Comparison of ENCODE assay signal across 15 mouse cellular contexts in the genomic region with DNA sequence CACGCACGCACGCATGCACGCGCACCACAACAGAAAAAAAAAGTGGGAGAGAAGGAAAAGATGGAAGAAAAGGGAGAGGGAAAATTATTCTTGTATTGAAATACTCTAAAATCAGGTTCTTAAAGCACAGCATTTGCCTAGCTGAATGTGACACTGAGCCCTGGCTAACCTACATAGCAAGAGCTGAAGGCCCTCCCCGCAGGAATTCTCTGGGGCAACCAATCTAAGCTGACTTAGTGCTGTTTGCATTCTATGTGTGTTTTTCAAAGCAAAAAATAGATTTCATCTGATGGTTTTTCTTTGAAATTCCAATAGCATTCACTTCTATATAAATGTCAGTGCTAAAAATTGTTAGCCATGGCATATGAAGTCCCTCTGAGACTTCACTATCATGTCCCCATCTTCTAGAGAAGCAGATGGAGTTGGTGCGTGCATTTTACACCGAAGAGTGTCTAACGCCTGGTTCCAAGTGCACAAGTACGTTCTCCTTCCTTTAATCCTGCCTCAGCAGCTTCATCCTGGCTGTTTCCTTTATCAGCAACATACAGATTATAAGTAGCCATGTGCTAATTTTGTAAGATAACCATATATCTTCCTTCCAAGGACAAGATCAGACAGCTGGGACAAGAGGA.
"Had no signal": no experiment of that assay in that cellular context is flagged by ENCODE, and none has a peak within 500 bp of the region (broad histone marks: within the 10 kb centered on the region; RNA-seq: fewer than 3 reads in every experiment).

No protein-coding gene starts in this region.

- H3K36me3 ChIP-seq: neural tube, embryonic 15.5 days; stomach, embryonic 15.5 days had no signal

- DNase-seq: retina, postnatal 1 day; right cerebral cortex, adult 18-20 months; right cerebral cortex, postnatal 14 days; right cerebral cortex, postnatal 25 days; right cerebral cortex, postnatal 4 days; spleen, adult 18-20 months; thymus, adult 18-20 months; thymus, adult 2 months; thymus, postnatal 14 days; thymus, postnatal 25 days; thymus, postnatal 36 days; thymus, postnatal 4 days had no signal

- H3K4me1 ChIP-seq: neural tube, embryonic 15.5 days; stomach, embryonic 15.5 days had no signal

- H3K27ac ChIP-seq: neural tube, embryonic 15.5 days; stomach, embryonic 15.5 days; stomach, postnatal 0 days had no signal

- H3K4me3 ChIP-seq: neural tube, embryonic 15.5 days; stomach, embryonic 15.5 days had no signal

- H3K9me3 ChIP-seq: neural tube, embryonic 15.5 days; stomach, embryonic 15.5 days had no signal

- H3K9ac ChIP-seq: neural tube, embryonic 15.5 days; stomach, embryonic 15.5 days had no signal

- H3K4me2 ChIP-seq: neural tube, embryonic 15.5 days; stomach, embryonic 15.5 days had no signal

- H3K27me3 ChIP-seq: neural tube, embryonic 15.5 days; stomach, embryonic 15.5 days had no signal
